Mouse (Mus musculus) thymus, postnatal 36 days (tissue): ENCODE data around the gene Idua.
"Not testable (repeated sequence)": the region's sequence is repeated elsewhere in the genome, so short reads cannot be mapped to it uniquely, and the experiment has no call there.

Experiments used
- DNase-seq, 2 experiments: peaks; one replicate each; pipeline ENCODE4 v3.0.0; 2022; ENCODE audit warnings: mixed read lengths in 2 of 2

The Idua gene

GRCm38 (mm10) chr5:108659698-108660631 is at the start of gene Idua:
Idua (plus strand) TSS chr5:108660331.
- peak in 1 of 2 experiments; percentile 18 for DNase-seq

- no peak for DNase-seq
These were observed 49.7 kb upstream of the Idua start for GRCm38 (mm10) chr5:108610426-108610825.

GRCm38 (mm10) chr5:108621870-108622269 is 38.3 kb upstream of the Idua start:
- DNase-seq = no peak

GRCm38 (mm10) chr5:108626050-108626660 is 34.0 kb upstream of the Idua start:
- DNase-seq = no peak

- peak in 1 of 2 experiments; percentile 27 for DNase-seq
These were observed 31.1 kb upstream of the Idua start for GRCm38 (mm10) chr5:108628891-108629633.

- peak; percentile 90 to 94 for DNase-seq
These were observed 30.3 kb upstream of the Idua start, which contains the start of the genes Gak and Tmem175 for GRCm38 (mm10) chr5:108629634-108630483. Gak (minus strand) TSS chr5:108629755. Tmem175 (plus strand) TSS chr5:108629770.

GRCm38 (mm10) chr5:108633676-108634075 is 26.5 kb upstream of the Idua start:
- no peak for DNase-seq

GRCm38 (mm10) chr5:108634088-108634487 is 26.0 kb upstream of the Idua start:
- DNase-seq = not testable (repeated sequence)

- DNase-seq = no peak
These were observed 24.0 kb upstream of the Idua start for GRCm38 (mm10) chr5:108636172-108636571.

- DNase-seq = no peak
These were observed 16.5 kb upstream of the Idua start for GRCm38 (mm10) chr5:108643674-108644073.

GRCm38 (mm10) chr5:108645651-108646342 is 14.3 kb upstream of the Idua start:
- no peak for DNase-seq

GRCm38 (mm10) chr5:108646343-108646660 is 13.8 kb upstream of the Idua start:
- no peak for DNase-seq

GRCm38 (mm10) chr5:108647311-108647710 is 12.8 kb upstream of the Idua start:
- DNase-seq = no peak

- DNase-seq = no peak
These were observed 12.2 kb upstream of the Idua start for GRCm38 (mm10) chr5:108647820-108648465.

- DNase-seq = no peak
These were observed 11.1 kb upstream of the Idua start for GRCm38 (mm10) chr5:108648937-108649576.

GRCm38 (mm10) chr5:108650341-108650740 is 9.8 kb upstream of the Idua start:
- DNase-seq = no peak

GRCm38 (mm10) chr5:108651136-108651720 is 8.9 kb upstream of the Idua start:
- no peak for DNase-seq

- DNase-seq = peak; percentile 42 to 48
These were observed 8.3 kb upstream of the Idua start for GRCm38 (mm10) chr5:108651823-108652222.

GRCm38 (mm10) chr5:108653341-108653740 is 6.8 kb upstream of the Idua start:
- DNase-seq = no peak

GRCm38 (mm10) chr5:108654444-108654990 is 5.6 kb upstream of the Idua start:
- DNase-seq = no peak
